ENCODE assay signal across 10 mouse cellular contexts in the genomic region with DNA sequence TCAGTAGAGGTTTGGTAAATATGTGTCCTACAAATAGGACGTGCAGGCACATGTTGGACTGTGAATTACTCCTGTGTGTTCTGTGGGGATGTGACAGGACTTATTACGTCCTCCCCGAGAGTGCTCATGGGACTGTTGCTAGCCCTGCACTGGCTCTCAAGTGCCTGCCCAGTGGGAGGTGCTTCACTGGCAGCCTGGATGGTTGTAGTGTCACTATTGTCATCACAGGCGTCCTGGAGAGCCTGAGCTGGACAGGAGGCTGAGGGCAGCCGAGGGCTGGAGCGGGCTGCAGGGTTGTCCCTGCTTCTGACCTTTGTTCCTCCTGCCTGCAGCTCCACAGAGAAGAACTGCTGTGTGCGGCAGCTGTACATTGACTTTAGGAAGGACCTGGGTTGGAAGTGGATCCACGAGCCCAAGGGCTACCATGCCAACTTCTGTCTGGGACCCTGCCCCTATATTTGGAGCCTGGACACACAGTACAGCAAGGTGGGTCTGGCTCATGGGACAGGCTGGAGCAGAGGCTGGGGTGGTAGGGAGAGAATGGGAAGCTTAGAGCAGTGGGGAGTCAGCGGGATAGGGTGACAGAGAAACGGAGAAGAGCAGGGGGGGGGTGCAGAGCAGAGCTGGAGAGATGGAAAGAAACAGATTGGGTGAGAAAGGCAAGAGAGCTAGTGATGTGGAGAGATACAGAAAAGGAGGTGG. TPM values are rescaled to one million over a fixed set of nuclear protein-coding genes. Genes with fewer than 3 reads are reported as not detected.
DNase-seq lines count a peak whose midpoint lies in the region; ATAC-seq and TF ChIP-seq lines count a peak whose summit lies in the region.
"Had no signal": no experiment of that assay in that cellular context is flagged by ENCODE, and none has a peak within 500 bp of the region (broad histone marks: within the 10 kb centered on the region; RNA-seq: fewer than 3 reads in every experiment).

No protein-coding gene starts in this region.

- peak overlapping the region; percentile 13; the same call in 1 of the 2 replicates for H3K27ac ChIP-seq in gastrocnemius, adult 2 months
- H3K27ac ChIP-seq in liver, embryonic 12.5 days, result peak overlapping the region; percentile 28

- H3K27me3 ChIP-seq in E14TG2a.4 (ENCODE audit: insufficient read depth, low read length), result peaks cover 13% of the 10 kb centered on the region
- H3K27me3 ChIP-seq in liver, embryonic 12.5 days (replicated peaks), result no peaks in the 10 kb centered on the region

- peaks cover 13% of the 10 kb centered on the region for H3K9me3 ChIP-seq in E14TG2a.4 (ENCODE audit: low read length)
- peaks cover 20% of the 10 kb centered on the region for H3K9me3 ChIP-seq in liver, embryonic 12.5 days (replicated peaks)

- no peaks in the 10 kb centered on the region for H3K36me3 ChIP-seq in E14TG2a.4 (ENCODE audit: insufficient read depth, low read length)
- peaks cover 88% of the 10 kb centered on the region for H3K36me3 ChIP-seq in liver, embryonic 12.5 days

- H3K4me1 ChIP-seq in E14TG2a.4 (replicated peaks; ENCODE audit: low read depth, low read length), result peaks cover 47% of the 10 kb centered on the region
- H3K4me1 ChIP-seq in liver, embryonic 12.5 days, result peaks cover 54% of the 10 kb centered on the region

- intact Hi-C loops in gastrocnemius, adult 2 months (cut with DNase I), result no loop called here

- TF ChIP-seq CTCF in gastrocnemius, adult 2 months (IDR thresholded peaks at IDR 0.05), result no peak
- no peak for TF ChIP-seq CTCF in E14TG2a.4 (conservative IDR thresholded peaks at IDR 0.05; ENCODE audit: low read length)

- no peak for DNase-seq in gastrocnemius, adult 2 months
- no peak for DNase-seq in gastrocnemius, postnatal 10 days
- peak; percentile 44 for DNase-seq in heart, adult 8-10 months (ENCODE audit: low spot score)
- DNase-seq in thymus, postnatal 10 days (ENCODE audit: low spot score in 2 of 2), result no peak
- no peak for DNase-seq in cerebellum, adult 18-20 months
- DNase-seq in layer of hippocampus, postnatal 14 days (ENCODE audit: low spot score in 2 of 2), result no peak
- DNase-seq: thymus, adult 2 months had no signal

- peak overlapping the region; percentile 17; the same call in 1 of the 2 replicates for H3K4me3 ChIP-seq in gastrocnemius, adult 2 months
- H3K4me3 ChIP-seq in E14TG2a.4 (replicated peaks; ENCODE audit: low read length), result peak overlapping the region; percentile 70; the same call in 1 of the 2 replicates
- no peak overlapping the region for H3K4me3 ChIP-seq in liver, embryonic 12.5 days

- H3K4me2 ChIP-seq in liver, embryonic 12.5 days, result peak overlapping the region; percentile 40

- 55% methylated on average over 10 of the region's 10 CpGs for WGBS in liver, embryonic 12.5 days (ENCODE audit: insufficient replicate concordance)

- ATAC-seq in liver, embryonic 12.5 days, result peak; percentile 50

- no peak overlapping the region for H3K9ac ChIP-seq in liver, embryonic 12.5 days

RNA-seq across cellular contexts. Expression of a gene that starts 14.9 kb away (rescaled TPM):
- total RNA-seq in gastrocnemius, adult 2 months (2021), result 10 to 100 TPM; 39.4 to 44.3 TPM
- 10 to 100 TPM; 31.9 to 39.6 TPM for total RNA-seq in gastrocnemius, postnatal 10 days (2021)
- total RNA-seq in heart, adult 8-10 months (2022), result 10 to 100 TPM; 56.7 to 62.0 (median 58.8) TPM
- 14.7 and 15.2 TPM in 2 replicates for polyA plus RNA-seq in liver, embryonic 12.5 days (2016; fragmentation: Nextera tagmentation; extraction: Ambion mirVana)
- 10 to 100 TPM; 50.1 to 50.5 TPM for total RNA-seq in layer of hippocampus, postnatal 14 days (2021)

RNA-seq across cellular contexts. Expression of a gene that starts 17.1 kb away (rescaled TPM):
- 1 to 10 TPM; 4.6 to 6.6 TPM for total RNA-seq in gastrocnemius, adult 2 months (2021)
- 10 to 100 TPM; 15.2 to 25.6 TPM for total RNA-seq in gastrocnemius, postnatal 10 days (2021)
- 10 to 100 TPM; 17.5 to 24.9 (median 23.9) TPM for total RNA-seq in heart, adult 8-10 months (2022)
- polyA plus RNA-seq in liver, embryonic 12.5 days (2016; fragmentation: Nextera tagmentation; extraction: Ambion mirVana), result 13.6 and 14.2 TPM in 2 replicates
- 1 to 10 TPM; 8.1 to 8.9 TPM for total RNA-seq in layer of hippocampus, postnatal 14 days (2021)

RNA-seq across cellular contexts. Expression of a gene that starts 23.4 kb away (rescaled TPM):
- 1 to 10 TPM; 8.7 to 9.7 TPM for total RNA-seq in gastrocnemius, adult 2 months (2021)
- total RNA-seq in gastrocnemius, postnatal 10 days (2021), result 10 to 100 TPM; 10.5 to 10.9 TPM
- 10 to 100 TPM; 10.1 to 12.8 (median 11.9) TPM for total RNA-seq in heart, adult 8-10 months (2022)
- polyA plus RNA-seq in liver, embryonic 12.5 days (2016; fragmentation: Nextera tagmentation; extraction: Ambion mirVana), result 24.9 and 29.5 TPM in 2 replicates
- 10 to 100 TPM; 21.9 to 25.3 TPM for total RNA-seq in layer of hippocampus, postnatal 14 days (2021)

RNA-seq across cellular contexts. Expression of a gene that starts 29.0 kb away (rescaled TPM):
- total RNA-seq in gastrocnemius, adult 2 months (2021), result not detected
- under 1 TPM; 0.45 to 0.47 TPM for total RNA-seq in gastrocnemius, postnatal 10 days (2021)
- total RNA-seq in heart, adult 8-10 months (2022), result not detected
- polyA plus RNA-seq in liver, embryonic 12.5 days (2016; fragmentation: Nextera tagmentation; extraction: Ambion mirVana), result 2.0 and 3.2 TPM in 2 replicates
- total RNA-seq in layer of hippocampus, postnatal 14 days (2021), result 10 to 100 TPM; 16.4 to 29.3 TPM
- total RNA-seq: gastrocnemius, postnatal 36 days had no signal

RNA-seq across cellular contexts. Expression of a gene that starts 45.0 kb away (rescaled TPM):
- 10 to 100 TPM; 24.1 to 24.3 TPM for total RNA-seq in gastrocnemius, adult 2 months (2021)
- total RNA-seq in gastrocnemius, postnatal 10 days (2021), result 10 to 100 TPM; 23.6 to 26.0 TPM
- 10 to 100 TPM; 17.5 to 20.4 (median 19.3) TPM for total RNA-seq in heart, adult 8-10 months (2022)
- polyA plus RNA-seq in liver, embryonic 12.5 days (2016; fragmentation: Nextera tagmentation; extraction: Ambion mirVana), result 80.4 and 82.2 TPM in 2 replicates
- total RNA-seq in layer of hippocampus, postnatal 14 days (2021), result 10 to 100 TPM; 29.3 to 29.8 TPM
